Mouse (Mus musculus): ENCODE results near the gene F9. TPM values are rescaled to one million over a fixed set of nuclear protein-coding genes. Genes with fewer than 3 reads are reported as not detected.
A peak's percentile ranks its signal among the peaks of the same experiment; 100 is the strongest.
"Not testable (repeated sequence)": the region's sequence is repeated elsewhere in the genome, so short reads cannot be mapped to it uniquely, and the experiment has no call there.

Gene F9
- polyA plus RNA-seq (2015; fragmentation: Nextera tagmentation; extraction: Ambion mirVana), result 0.51 and 0.93 TPM in 2 replicates

DNA sequence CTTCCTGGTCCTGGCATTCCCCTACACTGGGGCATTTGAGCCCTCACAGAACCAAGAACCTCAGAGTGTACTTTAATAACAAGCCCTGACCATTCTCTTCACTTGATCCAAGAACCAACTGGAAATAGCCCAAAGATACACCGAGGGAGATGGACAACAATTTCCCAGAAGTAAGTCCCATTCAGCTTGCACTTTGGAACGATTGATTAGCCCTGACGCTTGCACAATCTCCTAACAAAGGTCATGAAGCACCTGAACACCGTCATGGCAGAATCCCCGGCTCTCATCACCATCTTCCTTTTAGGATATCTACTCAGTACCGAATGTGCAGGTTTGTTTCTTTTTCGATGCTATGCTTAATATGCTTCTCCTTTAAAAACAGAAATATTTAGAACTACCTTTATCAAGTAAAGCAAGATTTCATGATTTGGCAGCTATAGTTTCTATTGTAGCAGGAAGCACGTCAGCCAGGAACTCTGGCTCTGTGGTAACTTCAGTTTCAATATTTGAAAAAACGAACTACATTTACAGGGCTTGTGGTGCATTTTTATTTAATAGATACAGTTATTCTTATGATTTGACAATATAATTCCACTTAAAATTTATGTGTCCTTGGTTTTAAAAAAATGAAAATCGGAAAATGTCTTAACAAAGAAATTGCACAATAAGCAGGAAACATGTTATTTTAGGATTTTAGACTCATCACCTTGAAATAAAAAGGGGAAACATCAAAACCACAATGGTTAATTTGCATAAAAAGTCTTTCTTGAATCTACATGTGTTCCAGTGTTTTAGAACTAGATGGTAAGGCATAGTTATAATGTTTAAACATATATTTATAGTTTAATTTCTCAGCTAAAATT is at the start of gene F9:
TSS of gene F9 (plus strand) at position 244 of the 863 bp plus-strand sequence.
- H3K4me2 ChIP-seq (replicated peaks; ENCODE audit: low read depth), result no peak within 1 kb of the TSS
- no peak for TF ChIP-seq CTCF (IDR thresholded peaks at IDR 0.05; ENCODE audit: low read depth)
- 76% methylated on average over 10 of the region's 10 CpGs for WGBS

GRCm38 (mm10) chrX:59969767-59970166 is 29.5 kb upstream of the F9 start:
- not testable (repeated sequence) for H3K4me1 ChIP-seq (replicated peaks; ENCODE audit: control insufficient read depth, insufficient read depth, low read length); H3K27me3 ChIP-seq (replicated peaks; ENCODE audit: control insufficient read depth, insufficient read depth, low read length); H3K9me3 ChIP-seq (ENCODE audit: control insufficient read depth); H3K4me2 ChIP-seq (replicated peaks; ENCODE audit: low read depth); H3K4me3 ChIP-seq (ENCODE audit: low read depth, low read length); H3K9ac ChIP-seq (ENCODE audit: low read depth, low read length); ATAC-seq; H3K36me3 ChIP-seq (ENCODE audit: control insufficient read depth, insufficient read depth); H3K27ac ChIP-seq (ENCODE audit: low read depth, low read length)

More for the DNA sequence above, at the start of gene F9:
- H3K4me1 ChIP-seq (replicated peaks; ENCODE audit: control insufficient read depth, insufficient read depth, low read length), result no peaks in the 10 kb centered on the region
- H3K27ac ChIP-seq (ENCODE audit: low read depth, low read length), result no peak within 1 kb of the TSS
- no peak within 1 kb of the TSS for H3K4me3 ChIP-seq (ENCODE audit: low read depth, low read length)
- ATAC-seq, result no peak
- no peaks in the 10 kb centered on the region for H3K36me3 ChIP-seq (ENCODE audit: control insufficient read depth, insufficient read depth)
- H3K9ac ChIP-seq (ENCODE audit: low read depth, low read length), result no peak within 1 kb of the TSS
- no peaks in the 10 kb centered on the region for H3K27me3 ChIP-seq (replicated peaks; ENCODE audit: control insufficient read depth, insufficient read depth, low read length)
- no peaks in the 10 kb centered on the region for H3K9me3 ChIP-seq (ENCODE audit: control insufficient read depth)

- Histone ChIP-seq H3K27me3 (replicated peaks; ENCODE audit: control insufficient read depth, insufficient read depth, low read length) (no peaks in the 10 kb centered on the region), H3K27ac (ENCODE audit: low read depth, low read length) (no peak overlapping the region), H3K4me1 (replicated peaks; ENCODE audit: control insufficient read depth, insufficient read depth, low read length) (no peaks in the 10 kb centered on the region), H3K36me3 (ENCODE audit: control insufficient read depth, insufficient read depth) (no peaks in the 10 kb centered on the region), H3K4me3 (ENCODE audit: low read depth, low read length) (no peak overlapping the region), H3K9me3 (ENCODE audit: control insufficient read depth) (no peaks in the 10 kb centered on the region), H3K4me2 (replicated peaks; ENCODE audit: low read depth) (no peak overlapping the region), H3K9ac (ENCODE audit: low read depth, low read length) (no peak overlapping the region)
- no peak for TF ChIP-seq CTCF (IDR thresholded peaks at IDR 0.05; ENCODE audit: low read depth)
- WGBS, result 66% methylated on average over 3 of the region's 3 CpGs
- no peak for ATAC-seq
These were observed 800 bp downstream of the F9 start for GRCm38 (mm10) chrX:60000084-60000443.

DNA sequence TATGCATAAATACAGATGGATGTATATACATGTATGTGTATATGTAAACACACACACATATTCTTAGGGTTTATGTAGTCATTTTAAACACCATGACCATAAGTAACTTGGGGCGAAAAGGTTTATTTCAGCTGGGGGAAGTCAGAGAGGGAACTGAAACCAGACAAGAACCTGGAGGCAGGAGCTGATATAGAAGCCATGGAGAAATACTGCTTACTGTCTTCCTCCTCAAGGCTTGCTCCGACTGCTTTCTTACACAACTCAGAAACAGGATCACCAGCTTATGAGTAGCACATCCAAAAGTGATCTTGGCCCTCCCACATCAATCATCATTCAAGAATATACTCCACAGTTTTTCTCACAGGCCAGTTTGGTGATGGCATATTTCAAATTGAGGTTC is 2.2 kb downstream of the F9 start:
- no peaks in the 10 kb centered on the region for H3K4me1 ChIP-seq (replicated peaks; ENCODE audit: control insufficient read depth, insufficient read depth, low read length)
- no peak overlapping the region for H3K4me3 ChIP-seq (ENCODE audit: low read depth, low read length)
- no peak for TF ChIP-seq CTCF (IDR thresholded peaks at IDR 0.05; ENCODE audit: low read depth)
- no peak overlapping the region for H3K4me2 ChIP-seq (replicated peaks; ENCODE audit: low read depth)
- H3K27me3 ChIP-seq (replicated peaks; ENCODE audit: control insufficient read depth, insufficient read depth, low read length), result no peaks in the 10 kb centered on the region
- 85% methylated on average over 2 of the region's 2 CpGs for WGBS
- ATAC-seq, result no peak
- no peak overlapping the region for H3K27ac ChIP-seq (ENCODE audit: low read depth, low read length)
- H3K9ac ChIP-seq (ENCODE audit: low read depth, low read length), result no peak overlapping the region
- H3K36me3 ChIP-seq (ENCODE audit: control insufficient read depth, insufficient read depth), result no peaks in the 10 kb centered on the region
- no peaks in the 10 kb centered on the region for H3K9me3 ChIP-seq (ENCODE audit: control insufficient read depth)

- H3K27ac ChIP-seq (ENCODE audit: low read depth, low read length), result no peak overlapping the region
- H3K9me3 ChIP-seq (ENCODE audit: control insufficient read depth), result no peaks in the 10 kb centered on the region
- no peak overlapping the region for H3K4me2 ChIP-seq (replicated peaks; ENCODE audit: low read depth)
- H3K9ac ChIP-seq (ENCODE audit: low read depth, low read length), result no peak overlapping the region
- H3K27me3 ChIP-seq (replicated peaks; ENCODE audit: control insufficient read depth, insufficient read depth, low read length), result no peaks in the 10 kb centered on the region
- no peak for ATAC-seq
- H3K36me3 ChIP-seq (ENCODE audit: control insufficient read depth, insufficient read depth), result no peaks in the 10 kb centered on the region
- H3K4me1 ChIP-seq (replicated peaks; ENCODE audit: control insufficient read depth, insufficient read depth, low read length), result no peaks in the 10 kb centered on the region
- TF ChIP-seq CTCF (IDR thresholded peaks at IDR 0.05; ENCODE audit: low read depth), result peak; percentile 72
- no peak overlapping the region for H3K4me3 ChIP-seq (ENCODE audit: low read depth, low read length)
These were observed 13.9 kb downstream of the F9 start for GRCm38 (mm10) chrX:60013084-60013676.

GRCm38 (mm10) chrX:60014588-60014987 is 15.3 kb downstream of the F9 start:
- no peak for TF ChIP-seq CTCF (IDR thresholded peaks at IDR 0.05; ENCODE audit: low read depth)
- ATAC-seq, result no peak
- 78% methylated on average over 1 of the region's 1 CpGs for WGBS

More at GRCm38 (mm10) chrX:60014588-60014987, 15.3 kb downstream of the F9 start:
- Histone ChIP-seq H3K4me2 (replicated peaks; ENCODE audit: low read depth) (no peak overlapping the region), H3K27ac (ENCODE audit: low read depth, low read length) (no peak overlapping the region), H3K27me3 (replicated peaks; ENCODE audit: control insufficient read depth, insufficient read depth, low read length) (no peaks in the 10 kb centered on the region), H3K9ac (ENCODE audit: low read depth, low read length) (no peak overlapping the region), H3K4me1 (replicated peaks; ENCODE audit: control insufficient read depth, insufficient read depth, low read length) (no peaks in the 10 kb centered on the region), H3K4me3 (ENCODE audit: low read depth, low read length) (no peak overlapping the region), H3K36me3 (ENCODE audit: control insufficient read depth, insufficient read depth) (no peaks in the 10 kb centered on the region), H3K9me3 (ENCODE audit: control insufficient read depth) (no peaks in the 10 kb centered on the region)
